Mouse (Mus musculus): ENCODE data around the gene Atp6v0a2. TPM values are rescaled to one million over a fixed set of nuclear protein-coding genes. Genes with fewer than 3 reads are reported as not detected.

Atp6v0a2 gene
- polyA plus RNA-seq, 1 experiment: 37.1 TPM

DNA sequence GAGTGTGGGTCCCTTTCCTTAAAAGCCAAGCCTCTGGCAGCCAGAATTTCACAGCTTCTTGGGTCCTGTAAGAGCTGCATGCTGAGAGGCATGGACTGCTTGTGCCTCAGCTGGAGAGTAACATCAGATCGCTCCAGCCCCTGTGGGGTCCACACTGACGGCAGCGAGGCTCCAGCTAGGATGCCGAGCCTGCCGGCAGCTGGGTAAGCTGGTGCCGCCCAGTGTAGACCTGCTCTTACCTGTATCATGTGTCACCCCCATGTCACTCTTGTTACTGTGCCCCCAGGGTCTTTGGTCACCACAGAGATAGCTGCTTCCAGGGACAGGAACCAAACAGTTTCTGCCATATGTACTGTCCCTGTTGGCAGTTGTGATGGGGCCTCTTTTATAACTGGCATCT is 94.7 kb downstream of the Atp6v0a2 start:
- TF ChIP-seq POLR2A (IDR thresholded peaks at IDR 0.05; ENCODE audit: low read depth, low read length) (no peak), CTCF (conservative IDR thresholded peaks at IDR 0.05; ENCODE audit: insufficient read depth, insufficient read length, low read depth, low read length) (no peak)
- Histone ChIP-seq H3K27me3 (replicated peaks; ENCODE audit: control insufficient read depth, insufficient read depth, low read length) (no peaks in the 10 kb centered on the region), H3K36me3 (ENCODE audit: control insufficient read depth, insufficient read depth, low read length) (peaks cover 5% of the 10 kb centered on the region), H3K4me3 (ENCODE audit: insufficient read depth, low read depth, low read length) (no peak overlapping the region), H3K27ac (ENCODE audit: insufficient read depth, low read depth, low read length) (no peak overlapping the region), H3K4me1 (ENCODE audit: control insufficient read depth, insufficient read depth, low read length) (no peaks in the 10 kb centered on the region)
- WGBS: 88% methylated on average over 6 of the region's 6 CpGs
- DNase-seq: no peak

DNA sequence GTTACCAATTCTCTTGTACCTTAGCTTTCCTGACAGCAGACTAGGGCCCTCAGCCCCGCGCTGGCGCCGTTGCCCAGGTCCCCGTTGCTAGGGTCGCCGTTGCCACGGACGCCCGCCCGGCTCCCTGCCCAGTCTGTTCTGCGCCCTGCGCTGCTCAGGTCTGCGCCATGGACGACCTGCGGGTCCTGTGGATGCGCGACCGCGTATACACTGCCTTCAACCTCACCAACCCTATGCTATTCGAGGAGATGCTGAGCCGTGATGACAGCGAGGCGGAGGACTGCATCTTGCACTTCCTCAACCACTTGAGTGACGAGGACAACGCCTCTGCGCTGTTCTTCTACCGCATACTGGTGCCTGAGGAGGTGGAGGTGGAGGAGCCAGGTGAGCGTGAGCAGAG is 96.6 kb downstream of the Atp6v0a2 start, which contains the start of gene Dnah10:
Gene Dnah10 (plus strand): TSS at position 89 of the 400 bp plus-strand sequence.
- no peak within 1 kb of the TSS for H3K4me3 ChIP-seq (ENCODE audit: insufficient read depth, low read depth, low read length)
- TF ChIP-seq CTCF (conservative IDR thresholded peaks at IDR 0.05; ENCODE audit: insufficient read depth, insufficient read length, low read depth, low read length) (no peak), POLR2A (IDR thresholded peaks at IDR 0.05; ENCODE audit: low read depth, low read length) (no peak)
- 29% methylated on average over 29 of the region's 29 CpGs for WGBS
- peaks cover 5% of the 10 kb centered on the region for H3K36me3 ChIP-seq (ENCODE audit: control insufficient read depth, insufficient read depth, low read length)
- no peaks in the 10 kb centered on the region for H3K4me1 ChIP-seq (ENCODE audit: control insufficient read depth, insufficient read depth, low read length)
- no peak within 1 kb of the TSS for H3K27ac ChIP-seq (ENCODE audit: insufficient read depth, low read depth, low read length)
- no peaks in the 10 kb centered on the region for H3K27me3 ChIP-seq (replicated peaks; ENCODE audit: control insufficient read depth, insufficient read depth, low read length)
- DNase-seq: no peak

DNA sequence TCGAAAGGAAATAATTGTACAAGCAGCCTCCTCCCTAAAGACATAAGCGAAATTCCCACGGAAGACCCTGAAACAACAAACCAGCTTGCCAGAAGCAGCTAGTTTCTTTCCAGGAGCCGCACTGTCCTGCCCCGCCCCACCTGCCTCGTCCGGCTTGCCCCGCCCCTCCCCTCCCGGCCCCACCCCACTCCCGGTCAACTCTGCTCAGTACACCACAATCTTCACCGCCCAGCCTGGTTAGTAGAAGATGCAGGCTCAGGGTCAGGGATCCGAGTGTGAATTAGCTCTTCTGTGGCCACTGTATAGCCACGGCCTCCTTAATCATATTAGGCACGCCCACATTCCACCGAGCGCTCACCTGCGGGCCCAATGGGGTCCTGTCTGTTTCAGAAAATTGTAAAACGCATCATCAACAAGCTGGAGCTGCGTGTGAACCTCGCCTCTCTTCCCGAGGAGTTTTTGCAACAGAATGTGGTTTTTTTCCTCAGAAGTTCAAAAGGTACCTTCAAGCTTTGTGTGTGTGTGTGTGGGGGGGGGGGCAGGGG is 101.4 kb downstream of the Atp6v0a2 start:
- DNase-seq: peak; percentile 30
- peak overlapping the region; percentile 24; the same call in 1 of the 2 replicates for H3K4me3 ChIP-seq (ENCODE audit: insufficient read depth, low read depth, low read length)
- TF ChIP-seq POLR2A (IDR thresholded peaks at IDR 0.05; ENCODE audit: low read depth, low read length) (no peak), CTCF (conservative IDR thresholded peaks at IDR 0.05; ENCODE audit: insufficient read depth, insufficient read length, low read depth, low read length) (no peak)
- H3K27me3 ChIP-seq (replicated peaks; ENCODE audit: control insufficient read depth, insufficient read depth, low read length): no peaks in the 10 kb centered on the region
- no peaks in the 10 kb centered on the region for H3K4me1 ChIP-seq (ENCODE audit: control insufficient read depth, insufficient read depth, low read length)
- no peaks in the 10 kb centered on the region for H3K36me3 ChIP-seq (ENCODE audit: control insufficient read depth, insufficient read depth, low read length)
- 6% methylated on average over 21 of the region's 21 CpGs for WGBS
- no peak overlapping the region for H3K27ac ChIP-seq (ENCODE audit: insufficient read depth, low read depth, low read length)

GRCm38 (mm10) chr5:124733961-124734360 is 105.6 kb downstream of the Atp6v0a2 start:
- Histone ChIP-seq H3K4me3 (ENCODE audit: insufficient read depth, low read depth, low read length) (no peak overlapping the region), H3K36me3 (ENCODE audit: control insufficient read depth, insufficient read depth, low read length) (no peaks in the 10 kb centered on the region), H3K27ac (ENCODE audit: insufficient read depth, low read depth, low read length) (no peak overlapping the region), H3K4me1 (ENCODE audit: control insufficient read depth, insufficient read depth, low read length) (no peaks in the 10 kb centered on the region), H3K27me3 (replicated peaks; ENCODE audit: control insufficient read depth, insufficient read depth, low read length) (no peaks in the 10 kb centered on the region)
- DNase-seq: no peak
- TF ChIP-seq POLR2A (IDR thresholded peaks at IDR 0.05; ENCODE audit: low read depth, low read length) (no peak), CTCF (conservative IDR thresholded peaks at IDR 0.05; ENCODE audit: insufficient read depth, insufficient read length, low read depth, low read length) (no peak)
- WGBS: 79% methylated on average over 12 of the region's 12 CpGs

GRCm38 (mm10) chr5:124741898-124742599 is 113.7 kb downstream of the Atp6v0a2 start:
- no peak for DNase-seq
- TF ChIP-seq CTCF (conservative IDR thresholded peaks at IDR 0.05; ENCODE audit: insufficient read depth, insufficient read length, low read depth, low read length) (0 out of 2 replicates have a peak, but pooled peaks have one; percentile 6), POLR2A (IDR thresholded peaks at IDR 0.05; ENCODE audit: low read depth, low read length) (no peak)
- H3K27me3 ChIP-seq (replicated peaks; ENCODE audit: control insufficient read depth, insufficient read depth, low read length): no peaks in the 10 kb centered on the region
- H3K27ac ChIP-seq (ENCODE audit: insufficient read depth, low read depth, low read length): no peak overlapping the region
- no peaks in the 10 kb centered on the region for H3K4me1 ChIP-seq (ENCODE audit: control insufficient read depth, insufficient read depth, low read length)
- H3K36me3 ChIP-seq (ENCODE audit: control insufficient read depth, insufficient read depth, low read length): no peaks in the 10 kb centered on the region
- no peak overlapping the region for H3K4me3 ChIP-seq (ENCODE audit: insufficient read depth, low read depth, low read length)
- 96% methylated on average over 21 of the region's 21 CpGs for WGBS

DNA sequence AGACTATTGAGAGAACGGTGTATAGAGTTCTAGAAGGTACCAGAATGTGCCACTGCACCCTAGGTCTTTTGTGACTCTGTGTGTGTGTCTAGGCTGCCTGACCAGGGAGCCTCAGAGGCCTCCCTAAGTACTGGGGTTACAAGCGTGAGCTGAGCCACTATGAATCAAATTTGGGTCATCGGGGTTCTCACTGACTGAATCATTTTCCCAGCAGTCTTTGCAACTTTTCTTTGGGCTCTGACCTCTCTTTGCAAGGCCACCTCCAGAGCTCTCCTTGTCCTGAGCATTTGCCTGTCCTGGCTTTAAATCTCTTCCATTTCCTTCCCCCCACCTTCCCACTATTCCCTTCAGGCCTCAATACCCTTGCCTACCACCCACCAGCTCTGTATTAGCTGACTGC is 115.5 kb downstream of the Atp6v0a2 start:
- TF ChIP-seq CTCF (conservative IDR thresholded peaks at IDR 0.05; ENCODE audit: insufficient read depth, insufficient read length, low read depth, low read length) (no peak), POLR2A (IDR thresholded peaks at IDR 0.05; ENCODE audit: low read depth, low read length) (no peak)
- 83% methylated on average over 3 of the region's 3 CpGs for WGBS
- H3K4me1 ChIP-seq (ENCODE audit: control insufficient read depth, insufficient read depth, low read length): no peaks in the 10 kb centered on the region
- H3K4me3 ChIP-seq (ENCODE audit: insufficient read depth, low read depth, low read length): no peak overlapping the region
- H3K27ac ChIP-seq (ENCODE audit: insufficient read depth, low read depth, low read length): no peak overlapping the region
- no peaks in the 10 kb centered on the region for H3K36me3 ChIP-seq (ENCODE audit: control insufficient read depth, insufficient read depth, low read length)
- DNase-seq: no peak
- no peaks in the 10 kb centered on the region for H3K27me3 ChIP-seq (replicated peaks; ENCODE audit: control insufficient read depth, insufficient read depth, low read length)

DNA sequence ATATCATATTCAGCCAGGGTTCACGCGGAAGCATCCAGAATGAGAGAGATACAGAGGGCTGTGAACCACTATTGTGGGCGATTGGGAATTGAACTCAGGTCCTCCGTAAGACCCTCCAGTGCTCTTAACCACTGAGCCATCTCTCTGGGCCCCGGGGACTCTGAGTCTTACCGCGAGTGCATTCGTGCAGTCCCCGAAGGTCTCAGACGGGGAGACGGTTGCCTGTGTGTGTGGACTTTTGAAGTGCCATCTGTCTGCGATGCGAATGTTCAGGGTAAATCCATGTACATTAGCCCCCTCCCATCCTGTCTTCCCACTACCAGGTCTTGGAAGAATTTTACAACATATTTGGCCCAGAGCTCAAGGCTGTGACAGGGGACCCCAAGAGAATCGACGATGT is 117.8 kb downstream of the Atp6v0a2 start:
- no peaks in the 10 kb centered on the region for H3K36me3 ChIP-seq (ENCODE audit: control insufficient read depth, insufficient read depth, low read length)
- TF ChIP-seq POLR2A (IDR thresholded peaks at IDR 0.05; ENCODE audit: low read depth, low read length): no peak
- no peak for TF ChIP-seq CTCF (conservative IDR thresholded peaks at IDR 0.05; ENCODE audit: insufficient read depth, insufficient read length, low read depth, low read length)
- H3K4me3 ChIP-seq (ENCODE audit: insufficient read depth, low read depth, low read length): no peak overlapping the region
- H3K27ac ChIP-seq (ENCODE audit: insufficient read depth, low read depth, low read length): no peak overlapping the region
- H3K27me3 ChIP-seq (replicated peaks; ENCODE audit: control insufficient read depth, insufficient read depth, low read length): no peaks in the 10 kb centered on the region
- 93% methylated on average over 15 of the region's 15 CpGs for WGBS
- DNase-seq: no peak
- no peaks in the 10 kb centered on the region for H3K4me1 ChIP-seq (ENCODE audit: control insufficient read depth, insufficient read depth, low read length)
